Mouse (Mus musculus): Measurements from ENCODE around the gene Tmem259. TPM values are rescaled to one million over a fixed set of nuclear protein-coding genes. Genes with fewer than 3 reads are reported as not detected.
"Not testable (repeated sequence)": the region's sequence is repeated elsewhere in the genome, so short reads cannot be mapped to it uniquely, and the experiment has no call there.

Gene Tmem259
- polyA plus RNA-seq, 1 experiment, result 219 TPM

- DNase-seq (ENCODE audit: low read depth), result no peak
These were observed 18.8 kb downstream of the Tmem259 start for GRCm38 (mm10) chr10:79965325-79965724.

- no peak for DNase-seq (ENCODE audit: low read depth)
These were observed 19.4 kb downstream of the Tmem259 start for GRCm38 (mm10) chr10:79964727-79965126.

- DNase-seq (ENCODE audit: low read depth), result no peak
These were observed 23.3 kb downstream of the Tmem259 start for GRCm38 (mm10) chr10:79960671-79961294.

GRCm38 (mm10) chr10:79959847-79960601 is 24.1 kb downstream of the Tmem259 start, which contains the start of gene Wdr18:
Wdr18 (plus strand) TSS chr10:79960152.
- DNase-seq (ENCODE audit: low read depth), result peak; percentile 98

GRCm38 (mm10) chr10:79959412-79959811 is 24.7 kb downstream of the Tmem259 start:
- DNase-seq (ENCODE audit: low read depth), result not testable (repeated sequence)

GRCm38 (mm10) chr10:79958140-79958816 is 25.9 kb downstream of the Tmem259 start:
- no peak for DNase-seq (ENCODE audit: low read depth)

GRCm38 (mm10) chr10:79956643-79957154 is 27.4 kb downstream of the Tmem259 start:
- no peak for DNase-seq (ENCODE audit: low read depth)

- no peak for DNase-seq (ENCODE audit: low read depth)
These were observed 28.4 kb downstream of the Tmem259 start for GRCm38 (mm10) chr10:79955691-79956090.

GRCm38 (mm10) chr10:79953946-79954345 is 30.2 kb downstream of the Tmem259 start:
- DNase-seq (ENCODE audit: low read depth), result no peak

GRCm38 (mm10) chr10:79950661-79951060 is 33.5 kb downstream of the Tmem259 start:
- DNase-seq (ENCODE audit: low read depth), result no peak

GRCm38 (mm10) chr10:79949873-79950272 is 34.3 kb downstream of the Tmem259 start:
- no peak for DNase-seq (ENCODE audit: low read depth)

- no peak for DNase-seq (ENCODE audit: low read depth)
These were observed 36.6 kb downstream of the Tmem259 start for GRCm38 (mm10) chr10:79947502-79947901.

GRCm38 (mm10) chr10:79946752-79947322 is 37.3 kb downstream of the Tmem259 start:
- DNase-seq (ENCODE audit: low read depth), result no peak

- no peak for DNase-seq (ENCODE audit: low read depth)
These were observed 38.5 kb downstream of the Tmem259 start for GRCm38 (mm10) chr10:79945507-79946234.

GRCm38 (mm10) chr10:79943471-79943901 is 40.6 kb downstream of the Tmem259 start:
- DNase-seq (ENCODE audit: low read depth), result no peak

GRCm38 (mm10) chr10:79942988-79943387 is 41.1 kb downstream of the Tmem259 start:
- no peak for DNase-seq (ENCODE audit: low read depth)

GRCm38 (mm10) chr10:79940749-79941148 is 43.4 kb downstream of the Tmem259 start:
- DNase-seq (ENCODE audit: low read depth), result no peak

GRCm38 (mm10) chr10:79937775-79938526 is 46.2 kb downstream of the Tmem259 start:
- DNase-seq (ENCODE audit: low read depth), result no peak

GRCm38 (mm10) chr10:79936911-79937441 is 47.2 kb downstream of the Tmem259 start:
- DNase-seq (ENCODE audit: low read depth), result no peak

- DNase-seq (ENCODE audit: low read depth), result no peak
These were observed 47.7 kb downstream of the Tmem259 start for GRCm38 (mm10) chr10:79936284-79936910.

Measured in gonadal fat pad, adult 2 months (tissue).